Mouse (Mus musculus): ENCODE measurements around the gene Il6ra. TPM values are rescaled to one million over a fixed set of nuclear protein-coding genes. Genes with fewer than 3 reads are reported as not detected.
A peak's percentile ranks its signal among the peaks of the same experiment; 100 is the strongest.

Gene Il6ra
- polyA plus RNA-seq, 1 experiment from 2014 or later = 1.2 TPM

GRCm38 (mm10) chr3:89882556-89883181, 30.3 kb downstream of the Il6ra start:
- H3K27me3 ChIP-seq = no peaks in the 10 kb centered on the region
- no peaks in the 10 kb centered on the region for H3K36me3 ChIP-seq
- H3K27ac ChIP-seq = no peak overlapping the region
- H3K9ac ChIP-seq = no peak overlapping the region
- ATAC-seq (ENCODE audit: low FRiP score, low read depth) = no peak
- H3K4me2 ChIP-seq (replicated peaks) = no peak overlapping the region
- 0 out of 2 replicates have a peak, but pooled peaks cover 3% of the 10 kb centered on the region for H3K4me1 ChIP-seq
- no peak overlapping the region for H3K4me3 ChIP-seq
- 73% methylated on average over 8 of the region's 8 CpGs for WGBS
- no peaks in the 10 kb centered on the region for H3K9me3 ChIP-seq

- H3K4me2 ChIP-seq (replicated peaks) = no peak overlapping the region
- 56% methylated on average over 5 of the region's 5 CpGs for WGBS
- no peaks in the 10 kb centered on the region for H3K27me3 ChIP-seq
- no peaks in the 10 kb centered on the region for H3K36me3 ChIP-seq
- H3K4me1 ChIP-seq = 0 out of 2 replicates have a peak, but pooled peaks cover 3% of the 10 kb centered on the region
- H3K9me3 ChIP-seq = no peaks in the 10 kb centered on the region
- H3K27ac ChIP-seq = no peak overlapping the region
- H3K9ac ChIP-seq = no peak overlapping the region
- ATAC-seq (ENCODE audit: low FRiP score, low read depth) = no peak
- no peak overlapping the region for H3K4me3 ChIP-seq
Measured at GRCm38 (mm10) chr3:89880036-89880851, 32.8 kb downstream of the Il6ra start.

- Histone ChIP-seq H3K4me3 (no peak overlapping the region), H3K36me3 (no peaks in the 10 kb centered on the region), H3K4me1 (0 out of 2 replicates have a peak, but pooled peaks cover 3% of the 10 kb centered on the region), H3K27me3 (no peaks in the 10 kb centered on the region), H3K9me3 (no peaks in the 10 kb centered on the region), H3K9ac (no peak overlapping the region), H3K4me2 (replicated peaks) (no peak overlapping the region), H3K27ac (no peak overlapping the region)
- no peak for ATAC-seq (ENCODE audit: low FRiP score, low read depth)
- WGBS = 67% methylated on average over 3 of the region's 3 CpGs
Measured at GRCm38 (mm10) chr3:89879326-89879725, 33.7 kb downstream of the Il6ra start.

GRCm38 (mm10) chr3:89878456-89878855, 34.5 kb downstream of the Il6ra start:
- H3K27me3 ChIP-seq = no peaks in the 10 kb centered on the region
- no peak overlapping the region for H3K4me2 ChIP-seq (replicated peaks)

GRCm38 (mm10) chr3:89877129-89877528, 35.9 kb downstream of the Il6ra start:
- no peaks in the 10 kb centered on the region for H3K27me3 ChIP-seq
- H3K27ac ChIP-seq = no peak overlapping the region
- H3K4me1 ChIP-seq = no peaks in the 10 kb centered on the region
- no peaks in the 10 kb centered on the region for H3K36me3 ChIP-seq
- H3K9ac ChIP-seq = peak overlapping the region; percentile 35; the same call in 1 of the 2 replicates
- no peak overlapping the region for H3K4me2 ChIP-seq (replicated peaks)
- peaks cover 4% of the 10 kb centered on the region; the same call in 1 of the 2 replicates for H3K9me3 ChIP-seq
- ATAC-seq (ENCODE audit: low FRiP score, low read depth) = no peak
- 76% methylated on average over 8 of the region's 8 CpGs for WGBS
- H3K4me3 ChIP-seq = no peak overlapping the region

More at GRCm38 (mm10) chr3:89878456-89878855, 34.5 kb downstream of the Il6ra start:
- Histone ChIP-seq H3K36me3 (no peaks in the 10 kb centered on the region), H3K4me1 (0 out of 2 replicates have a peak, but pooled peaks cover 3% of the 10 kb centered on the region), H3K27ac (no peak overlapping the region), H3K4me3 (no peak overlapping the region), H3K9me3 (no peaks in the 10 kb centered on the region), H3K9ac (no peak overlapping the region)
- no peak for ATAC-seq (ENCODE audit: low FRiP score, low read depth)
- 56% methylated on average over 3 of the region's 3 CpGs for WGBS

GRCm38 (mm10) chr3:89876469-89876868, 36.5 kb downstream of the Il6ra start:
- Histone ChIP-seq H3K36me3 (no peaks in the 10 kb centered on the region), H3K4me1 (no peaks in the 10 kb centered on the region), H3K27me3 (no peaks in the 10 kb centered on the region), H3K4me3 (no peak overlapping the region), H3K4me2 (replicated peaks) (no peak overlapping the region), H3K27ac (no peak overlapping the region), H3K9me3 (peaks cover 4% of the 10 kb centered on the region; the same call in 1 of the 2 replicates), H3K9ac (0 out of 2 replicates have a peak overlapping the region, but pooled peaks have one; percentile 35)
- WGBS = 65% methylated on average over 4 of the region's 4 CpGs
- ATAC-seq (ENCODE audit: low FRiP score, low read depth) = no peak

- H3K27me3 ChIP-seq = no peaks in the 10 kb centered on the region
- ATAC-seq (ENCODE audit: low FRiP score, low read depth) = no peak
- H3K9me3 ChIP-seq = peaks cover 4% of the 10 kb centered on the region; the same call in 1 of the 2 replicates
- no peak overlapping the region for H3K9ac ChIP-seq
- H3K4me3 ChIP-seq = no peak overlapping the region
- 82% methylated on average over 8 of the region's 8 CpGs for WGBS
- peaks cover 2% of the 10 kb centered on the region for H3K4me1 ChIP-seq
- H3K36me3 ChIP-seq = no peaks in the 10 kb centered on the region
- no peak overlapping the region for H3K27ac ChIP-seq
- no peak overlapping the region for H3K4me2 ChIP-seq (replicated peaks)
Measured at GRCm38 (mm10) chr3:89875781-89876180, 37.2 kb downstream of the Il6ra start.

- peaks cover 4% of the 10 kb centered on the region; the same call in 1 of the 2 replicates for H3K9me3 ChIP-seq
- H3K9ac ChIP-seq = no peak overlapping the region
- no peak for ATAC-seq (ENCODE audit: low FRiP score, low read depth)
- no peak overlapping the region for H3K27ac ChIP-seq
- H3K4me3 ChIP-seq = no peak overlapping the region
- no peaks in the 10 kb centered on the region for H3K36me3 ChIP-seq
- 80% methylated on average over 9 of the region's 9 CpGs for WGBS
- H3K27me3 ChIP-seq = no peaks in the 10 kb centered on the region
- H3K4me2 ChIP-seq (replicated peaks) = no peak overlapping the region
- peaks cover 9% of the 10 kb centered on the region for H3K4me1 ChIP-seq
Measured at GRCm38 (mm10) chr3:89875021-89875420, 38.0 kb downstream of the Il6ra start.

- Histone ChIP-seq H3K36me3 (no peaks in the 10 kb centered on the region), H3K9ac (no peak overlapping the region), H3K9me3 (peaks cover 4% of the 10 kb centered on the region; the same call in 1 of the 2 replicates), H3K4me3 (no peak overlapping the region), H3K4me1 (peaks cover 17% of the 10 kb centered on the region), H3K27me3 (no peaks in the 10 kb centered on the region), H3K4me2 (replicated peaks) (no peak overlapping the region), H3K27ac (no peak overlapping the region)
- ATAC-seq (ENCODE audit: low FRiP score, low read depth) = no peak
- WGBS = 89% methylated on average over 5 of the region's 5 CpGs
Measured at GRCm38 (mm10) chr3:89874076-89874475, 38.9 kb downstream of the Il6ra start.

GRCm38 (mm10) chr3:89872684-89873083, 40.3 kb downstream of the Il6ra start:
- H3K4me3 ChIP-seq = no peak overlapping the region
- no peaks in the 10 kb centered on the region for H3K36me3 ChIP-seq
- no peak for ATAC-seq (ENCODE audit: low FRiP score, low read depth)
- peaks cover 29% of the 10 kb centered on the region for H3K4me1 ChIP-seq
- H3K4me2 ChIP-seq (replicated peaks) = no peak overlapping the region
- WGBS = 78% methylated on average over 6 of the region's 6 CpGs
- H3K9me3 ChIP-seq = peaks cover 4% of the 10 kb centered on the region; the same call in 1 of the 2 replicates
- no peaks in the 10 kb centered on the region for H3K27me3 ChIP-seq
- no peak overlapping the region for H3K9ac ChIP-seq
- no peak overlapping the region for H3K27ac ChIP-seq

- Histone ChIP-seq H3K4me1 (peaks cover 34% of the 10 kb centered on the region), H3K36me3 (no peaks in the 10 kb centered on the region), H3K27ac (no peak overlapping the region), H3K4me2 (replicated peaks) (no peak overlapping the region), H3K9ac (no peak overlapping the region), H3K4me3 (no peak overlapping the region), H3K9me3 (peaks cover 4% of the 10 kb centered on the region; the same call in 1 of the 2 replicates), H3K27me3 (no peaks in the 10 kb centered on the region)
- ATAC-seq (ENCODE audit: low FRiP score, low read depth) = no peak
- WGBS = 85% methylated on average over 7 of the region's 7 CpGs
Measured at GRCm38 (mm10) chr3:89872209-89872608, 40.8 kb downstream of the Il6ra start.

GRCm38 (mm10) chr3:89871339-89871914, 41.6 kb downstream of the Il6ra start:
- H3K9me3 ChIP-seq = peaks cover 4% of the 10 kb centered on the region; the same call in 1 of the 2 replicates
- no peak for ATAC-seq (ENCODE audit: low FRiP score, low read depth)
- no peaks in the 10 kb centered on the region for H3K27me3 ChIP-seq
- H3K4me1 ChIP-seq = peaks cover 34% of the 10 kb centered on the region
- H3K9ac ChIP-seq = no peak overlapping the region
- H3K4me2 ChIP-seq (replicated peaks) = no peak overlapping the region
- 78% methylated on average over 8 of the region's 8 CpGs for WGBS
- no peak overlapping the region for H3K4me3 ChIP-seq
- H3K36me3 ChIP-seq = no peaks in the 10 kb centered on the region
- no peak overlapping the region for H3K27ac ChIP-seq

All from limb, embryonic 13.5 days (tissue).